Mouse (Mus musculus) lung, embryonic 14.5 days (tissue): Measurements from ENCODE around the gene Shmt1. TPM values are rescaled to one million over a fixed set of nuclear protein-coding genes. Genes with fewer than 3 reads are reported as not detected.

Experiments
- ATAC-seq: fragments of 200-750 bp; cut with Nextera tagmentation; 2 replicates; pipeline ENCODE4 v1.8.0; 2017; ENCODE audit warnings: mild to moderate bottlenecking, moderate TSS enrichment, moderate library complexity; ENCODE audit not compliant: insufficient read depth
- DNase-seq: peaks from one replicate; pipeline ENCODE4 v3.0.0-alpha.2; 2015
- H3K27ac ChIP-seq: fragments of 300-500 bp; sonication (generic); 2 replicates; pipeline ENCODE4 v1.5.1; 2014; ENCODE audit warnings: low read depth, mild to moderate bottlenecking, moderate library complexity
- H3K27me3 ChIP-seq: fragments of 300-500 bp; sonication (generic); 2 replicates; pipeline ENCODE4 v1.6.1; 2014; ENCODE audit warnings: low read length, control low read depth; ENCODE audit not compliant: insufficient read depth
- H3K36me3 ChIP-seq: fragments of 300-500 bp; sonication (generic); 2 replicates; pipeline ENCODE4 v1.6.1; 2014; ENCODE audit warnings: control low read depth; ENCODE audit not compliant: insufficient read depth
- H3K4me1 ChIP-seq: fragments of 300-500 bp; sonication (generic); 2 replicates; pipeline ENCODE4 v1.6.1; 2014; ENCODE audit warnings: antibody characterized with exemption, control low read depth; ENCODE audit not compliant: insufficient read depth
- H3K4me2 ChIP-seq: fragments of 300-500 bp; sonication (generic); 2 replicates; pipeline ENCODE4 v1.6.1; 2014; ENCODE audit warnings: mild to moderate bottlenecking
- H3K4me3 ChIP-seq: fragments of 300-500 bp; sonication (generic); 2 replicates; pipeline ENCODE4 v1.5.1; 2014; ENCODE audit warnings: low read depth, low read length
- H3K9ac ChIP-seq: fragments of 300-500 bp; sonication (generic); 2 replicates; pipeline ENCODE4 v1.6.1; 2014
- H3K9me3 ChIP-seq: fragments of 300-500 bp; sonication (generic); 2 replicates; pipeline ENCODE4 v1.6.1; 2016; ENCODE audit warnings: low read depth, low read length, control low read depth
- CTCF ChIP-seq: IDR thresholded peaks from 2 replicates; pipeline ENCODE4 v1.5.1; 2016; ENCODE audit warnings: antibody characterized with exemption, low read depth
- WGBS: fragments of 180-500 bp; shearing (Covaris S2); extraction: QIAGEN DNeasy Blood & Tissue Kit; methylation state at CpG from one replicate; pipeline ENCODE4 v1.1.7; 2014; 5-methylcytosine and 5-hydroxymethylcytosine counted together
- polyA plus RNA-seq: library from polyadenylated mRNA; unstranded; fragments of >200 nt; fragmentation: Nextera tagmentation; extraction: Ambion mirVana; gene quantifications from 2 replicates; pipeline ENCODE4 v1.2.1, GENCODE M21; 2014

Shmt1 gene
- polyA plus RNA-seq, 1 experiment from 2014 or later = 63.6 TPM

DNA sequence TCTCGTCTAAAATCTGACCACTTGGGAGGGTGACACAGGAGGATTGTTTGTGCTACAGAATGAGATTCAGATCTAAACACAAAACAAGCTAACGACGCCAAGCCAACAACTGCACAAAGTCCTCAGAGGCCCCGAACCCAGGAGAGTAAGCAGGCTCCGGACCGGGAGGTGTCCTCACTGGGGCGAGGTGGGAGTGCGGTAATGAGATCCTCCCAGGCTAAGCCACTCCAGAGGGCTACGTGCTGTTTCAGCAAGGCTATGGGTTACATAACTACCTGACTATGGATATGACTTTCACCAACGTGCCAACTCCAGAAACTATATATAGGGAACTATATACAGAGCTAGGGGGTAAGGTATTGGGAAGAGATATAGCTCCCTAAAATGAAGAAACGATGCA lies 15.2 kb downstream of the Shmt1 start:
- ATAC-seq = no peak
- Histone ChIP-seq H3K4me2 (no peak overlapping the region), H3K4me3 (no peak overlapping the region), H3K36me3 (peaks cover 73% of the 10 kb centered on the region), H3K9me3 (no peaks in the 10 kb centered on the region), H3K4me1 (no peaks in the 10 kb centered on the region), H3K27me3 (no peaks in the 10 kb centered on the region), H3K27ac (no peak overlapping the region), H3K9ac (no peak overlapping the region)
- WGBS = 87% methylated on average over 11 of the region's 11 CpGs
- no peak for TF ChIP-seq CTCF
- DNase-seq = no peak

DNA sequence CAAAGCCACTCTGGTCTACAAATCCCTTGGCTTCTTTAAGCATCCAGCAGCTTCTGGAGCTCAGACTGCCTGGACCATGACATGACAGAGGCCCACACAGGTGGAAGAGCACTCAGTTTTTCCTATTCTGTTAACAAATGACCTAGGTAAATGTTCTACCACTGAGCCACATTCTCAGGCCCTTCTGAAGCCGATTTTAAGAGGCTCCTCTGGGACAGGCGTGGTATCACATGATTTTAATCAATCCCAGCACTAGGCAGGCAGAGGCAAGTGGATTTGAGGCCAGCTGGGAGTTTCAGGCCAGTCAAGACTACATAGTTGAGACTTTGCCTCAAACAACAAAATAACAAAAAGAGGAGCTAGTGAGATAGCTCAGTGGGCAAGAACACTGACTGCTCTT lies 21.0 kb downstream of the Shmt1 start:
- ATAC-seq (no peak), DNase-seq (no peak)
- WGBS = 80% methylated on average over 2 of the region's 2 CpGs
- Histone ChIP-seq H3K4me1 (no peaks in the 10 kb centered on the region), H3K27ac (no peak overlapping the region), H3K9me3 (no peaks in the 10 kb centered on the region), H3K4me3 (no peak overlapping the region), H3K36me3 (peaks cover 83% of the 10 kb centered on the region), H3K4me2 (no peak overlapping the region), H3K9ac (no peak overlapping the region), H3K27me3 (no peaks in the 10 kb centered on the region)
- no peak for TF ChIP-seq CTCF

DNA sequence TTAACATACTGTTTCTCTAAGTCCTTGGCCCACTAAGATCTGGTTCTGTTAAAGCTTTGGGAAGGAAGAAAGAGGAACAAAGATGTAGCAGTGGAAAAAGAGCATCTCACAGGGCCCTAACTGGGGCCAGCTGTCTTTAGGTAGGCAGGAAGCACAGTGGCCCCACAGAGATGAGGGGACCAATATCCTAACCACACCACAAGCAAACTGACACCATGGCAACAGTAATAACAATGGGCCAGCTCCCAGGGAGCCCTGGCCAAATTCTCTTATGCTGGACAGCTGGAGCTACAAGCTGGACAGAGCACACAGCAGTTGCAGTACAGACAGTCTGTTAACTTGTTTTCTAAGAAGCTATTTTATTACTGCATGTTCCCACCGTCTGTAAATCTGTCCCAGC lies 23.9 kb downstream of the Shmt1 start:
- H3K4me1 ChIP-seq = no peaks in the 10 kb centered on the region
- no peak overlapping the region for H3K9ac ChIP-seq
- H3K36me3 ChIP-seq = peaks cover 83% of the 10 kb centered on the region
- DNase-seq = no peak
- TF ChIP-seq CTCF = no peak
- no peak overlapping the region for H3K4me3 ChIP-seq
- H3K9me3 ChIP-seq = no peaks in the 10 kb centered on the region
- H3K27ac ChIP-seq = no peak overlapping the region
- H3K4me2 ChIP-seq = no peak overlapping the region
- ATAC-seq = no peak
- H3K27me3 ChIP-seq = no peaks in the 10 kb centered on the region
- WGBS = 76% methylated on average over 1 of the region's 1 CpGs

DNA sequence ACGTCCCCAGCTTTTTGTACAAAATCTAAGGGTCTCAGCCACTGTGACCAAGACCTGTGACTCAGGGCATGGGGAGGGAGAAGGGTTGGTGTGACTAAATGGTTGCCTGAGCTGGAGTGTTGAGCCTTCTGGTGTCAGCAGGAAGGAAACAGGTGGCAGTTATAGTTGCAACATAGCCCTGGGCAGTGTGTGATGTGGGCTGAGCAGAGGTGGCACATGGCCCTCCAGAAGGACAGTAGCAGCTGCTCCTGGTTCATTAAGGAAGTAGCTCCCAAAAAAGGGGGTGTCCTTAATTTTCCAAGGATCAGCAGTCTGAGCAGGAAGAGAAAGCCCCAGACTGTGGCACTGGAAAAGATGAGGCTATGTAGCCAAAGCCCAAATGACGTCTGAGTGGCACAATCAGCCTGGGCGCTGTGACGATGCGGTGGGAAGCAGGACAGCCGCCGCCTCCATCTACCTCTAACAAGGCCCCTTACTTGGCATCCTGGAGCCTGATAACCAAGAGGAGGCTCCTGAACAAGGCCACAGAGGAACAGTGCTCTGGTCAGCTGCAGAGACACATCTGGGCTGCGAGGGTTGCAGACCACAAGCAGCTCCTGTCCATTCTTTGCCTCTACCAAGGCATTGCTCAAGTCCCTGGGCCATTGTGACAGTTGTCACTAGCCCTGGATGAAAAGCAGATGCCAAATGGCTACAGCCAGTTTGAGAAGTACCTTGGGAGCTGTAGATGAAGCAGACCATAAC lies 27.2 kb downstream of the Shmt1 start:
- ATAC-seq (no peak), DNase-seq (no peak)
- H3K4me3 ChIP-seq = no peak overlapping the region
- no peaks in the 10 kb centered on the region for H3K9me3 ChIP-seq
- no peak overlapping the region for H3K27ac ChIP-seq
- no peaks in the 10 kb centered on the region for H3K27me3 ChIP-seq
- no peak for TF ChIP-seq CTCF
- 88% methylated on average over 8 of the region's 8 CpGs for WGBS
- H3K4me1 ChIP-seq = peaks cover 21% of the 10 kb centered on the region
- no peak overlapping the region for H3K9ac ChIP-seq
- H3K4me2 ChIP-seq = no peak overlapping the region
- H3K36me3 ChIP-seq = peaks cover 83% of the 10 kb centered on the region

DNA sequence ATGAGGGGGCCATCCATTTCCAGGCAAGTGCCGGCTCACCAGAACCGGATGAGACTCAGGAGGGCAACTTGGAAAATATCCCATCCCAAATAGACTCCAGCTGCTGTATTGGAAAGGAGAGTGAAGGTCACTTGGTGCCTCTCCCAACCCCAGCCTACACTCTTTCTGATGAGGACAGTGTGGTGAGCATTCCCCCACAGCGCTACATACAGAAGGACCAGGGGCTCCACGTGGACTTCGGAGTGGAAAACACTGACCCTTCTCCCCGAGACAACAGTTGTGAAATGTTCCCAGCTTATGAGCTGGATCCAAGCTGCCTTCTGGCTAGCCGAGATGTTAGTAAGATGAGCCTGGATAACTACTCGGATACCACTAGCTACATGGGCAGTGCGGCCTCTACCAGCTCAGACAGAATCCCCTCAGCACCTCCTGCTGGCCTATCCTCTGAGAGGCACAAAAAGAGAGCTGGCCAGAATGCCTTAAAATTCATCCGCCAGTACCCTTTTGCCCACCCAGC lies 31.8 kb downstream of the Shmt1 start:
- H3K9ac ChIP-seq = peak overlapping the region; percentile 24; the same call in 1 of the 2 replicates
- H3K4me1 ChIP-seq = peaks cover 43% of the 10 kb centered on the region
- peak overlapping the region; percentile 87 for H3K4me2 ChIP-seq
- no peak overlapping the region for H3K27ac ChIP-seq
- TF ChIP-seq CTCF = no peak
- DNase-seq = no peak
- WGBS = 88% methylated on average over 10 of the region's 10 CpGs
- no peak for ATAC-seq
- peak overlapping the region; percentile 19 for H3K4me3 ChIP-seq
- no peaks in the 10 kb centered on the region for H3K27me3 ChIP-seq
- H3K9me3 ChIP-seq = no peaks in the 10 kb centered on the region
- peaks cover 48% of the 10 kb centered on the region for H3K36me3 ChIP-seq

DNA sequence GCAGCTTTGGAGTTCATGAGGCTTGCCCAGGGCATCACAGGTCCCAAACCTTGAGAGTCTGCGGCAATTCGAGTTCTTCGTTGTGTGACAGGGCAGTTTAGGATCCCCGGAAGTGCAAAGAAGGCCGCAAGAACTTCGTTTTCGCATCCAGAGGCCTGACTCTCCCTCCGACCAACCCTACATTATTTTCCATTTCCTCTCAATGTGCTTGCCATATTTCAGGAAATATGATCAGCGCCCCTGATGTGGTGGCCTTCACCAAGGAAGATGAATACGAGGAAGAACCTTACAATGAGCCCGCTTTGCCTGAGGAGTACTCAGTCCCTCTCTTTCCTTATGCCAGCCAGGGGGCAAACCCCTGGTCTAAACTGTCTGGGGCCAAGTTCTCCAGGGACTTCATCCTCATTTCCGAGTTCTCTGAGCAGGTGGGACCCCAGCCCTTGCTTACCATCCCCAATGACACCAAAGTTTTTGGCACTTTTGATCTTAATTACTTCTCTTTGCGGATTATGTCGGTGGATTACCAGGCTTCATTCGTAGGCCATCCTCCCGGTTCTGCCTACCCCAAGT lies 33.6 kb downstream of the Shmt1 start:
- TF ChIP-seq CTCF = no peak
- peak overlapping the region; percentile 85 for H3K9ac ChIP-seq
- H3K4me1 ChIP-seq = peaks cover 46% of the 10 kb centered on the region
- ATAC-seq (no peak), DNase-seq (no peak)
- WGBS = 24% methylated on average over 16 of the region's 16 CpGs
- peak overlapping the region; percentile 89 for H3K4me3 ChIP-seq
- H3K36me3 ChIP-seq = peaks cover 33% of the 10 kb centered on the region
- peak overlapping the region; percentile 87 for H3K4me2 ChIP-seq
- no peaks in the 10 kb centered on the region for H3K27me3 ChIP-seq
- H3K9me3 ChIP-seq = no peaks in the 10 kb centered on the region
- H3K27ac ChIP-seq = peak overlapping the region; percentile 91; the same call in 1 of the 2 replicates
